Mouse (Mus musculus) kidney, postnatal 4 days (tissue): ENCODE measurements around the gene Sgip1.

ENCODE experiments used
- DNase-seq, 2 experiments: peaks; one replicate each; pipeline ENCODE4 v3.0.0; 2021; ENCODE audit warnings: mixed read lengths in 2 of 2

Gene Sgip1

GRCm38 (mm10) chr4:102979385-102979784, 238.3 kb downstream of the Sgip1 start:
- DNase-seq = no peak

GRCm38 (mm10) chr4:102981709-102982108, 240.6 kb downstream of the Sgip1 start:
- DNase-seq = no peak

- peak; percentile 11 to 15 for DNase-seq
These were observed 245.1 kb downstream of the Sgip1 start for GRCm38 (mm10) chr4:102986173-102986572.

- DNase-seq = peak; percentile 26 to 52
These were observed 245.8 kb downstream of the Sgip1 start for GRCm38 (mm10) chr4:102986917-102987316.

- no peak for DNase-seq
These were observed 246.2 kb downstream of the Sgip1 start for GRCm38 (mm10) chr4:102987325-102987724.

GRCm38 (mm10) chr4:102987756-102988155, 246.7 kb downstream of the Sgip1 start:
- DNase-seq = no peak

GRCm38 (mm10) chr4:102988526-102988925, 247.4 kb downstream of the Sgip1 start:
- DNase-seq = no peak

- DNase-seq = no peak
These were observed 248.3 kb downstream of the Sgip1 start for GRCm38 (mm10) chr4:102989391-102989790.

GRCm38 (mm10) chr4:102990016-102990415, 248.9 kb downstream of the Sgip1 start:
- DNase-seq = no peak

GRCm38 (mm10) chr4:102990595-102991340, 249.7 kb downstream of the Sgip1 start:
- DNase-seq = no peak

- no peak for DNase-seq
These were observed 250.6 kb downstream of the Sgip1 start for GRCm38 (mm10) chr4:102991685-102992084.

- no peak for DNase-seq
These were observed 263.6 kb downstream of the Sgip1 start for GRCm38 (mm10) chr4:103004681-103005080.

GRCm38 (mm10) chr4:103005190-103005945, 264.3 kb downstream of the Sgip1 start:
- no peak for DNase-seq

GRCm38 (mm10) chr4:103006266-103006665, 265.2 kb downstream of the Sgip1 start:
- DNase-seq = no peak

- peak; percentile 28 to 46 for DNase-seq
These were observed 265.9 kb downstream of the Sgip1 start for GRCm38 (mm10) chr4:103006943-103007418.

GRCm38 (mm10) chr4:103010734-103011133, 269.6 kb downstream of the Sgip1 start:
- DNase-seq = no peak

- no peak for DNase-seq
These were observed 270.7 kb downstream of the Sgip1 start for GRCm38 (mm10) chr4:103011823-103012222.

- DNase-seq = peak in 1 of 2 experiments; percentile 7
These were observed 272.4 kb downstream of the Sgip1 start for GRCm38 (mm10) chr4:103013490-103013889.
